Mouse (Mus musculus) ES-Bruce4 (cell line): ENCODE results near the gene Pard3. TPM values are rescaled to one million over a fixed set of nuclear protein-coding genes. Genes with fewer than 3 reads are reported as not detected.

Experiments used
- H3K27ac ChIP-seq: 2 replicates; pipeline ENCODE4 v1.5.1; 2012; ENCODE audit warnings: low read length, inconsistent platforms; ENCODE audit not compliant: insufficient read depth
- H3K27me3 ChIP-seq: 2 replicates; pipeline ENCODE4 v1.6.1; 2012; ENCODE audit warnings: mild to moderate bottlenecking, low read length, inconsistent platforms; ENCODE audit not compliant: control insufficient read depth, poor library complexity, insufficient read depth, severe bottlenecking
- H3K36me3 ChIP-seq: 2 replicates; pipeline ENCODE4 v1.6.1; 2012; ENCODE audit warnings: inconsistent platforms, mild to moderate bottlenecking, low read length, moderate library complexity; ENCODE audit not compliant: control insufficient read depth, poor library complexity, insufficient read depth, severe bottlenecking
- H3K4me1 ChIP-seq: one replicate; pipeline ENCODE4 v1.8.1; 2011; ENCODE audit warnings: low read length; ENCODE audit not compliant: control insufficient read depth, insufficient read depth
- H3K4me3 ChIP-seq: 2 replicates; pipeline ENCODE4 v1.5.1; 2011; ENCODE audit warnings: low read depth, mild to moderate bottlenecking, low read length
- H3K9ac ChIP-seq: 2 replicates; pipeline ENCODE4 v1.6.1; 2012; ENCODE audit warnings: low read depth, mild to moderate bottlenecking, inconsistent platforms; ENCODE audit not compliant: poor library complexity, severe bottlenecking
- H3K9me3 ChIP-seq: replicated peaks from 2 replicates; pipeline ENCODE4 v1.6.1; 2012; ENCODE audit warnings: mild to moderate bottlenecking, low read length, inconsistent platforms; ENCODE audit not compliant: control insufficient read depth, poor library complexity, insufficient read depth, severe bottlenecking
- CTCF ChIP-seq: IDR thresholded peaks from one replicate; pipeline ENCODE4 v1.8.1; 2011; ENCODE audit warnings: low read depth, low read length
- EP300 ChIP-seq: IDR thresholded peaks from 2 replicates; pipeline ENCODE4 v1.6.1; 2011; ENCODE audit warnings: low read depth, low read length; ENCODE audit not compliant: insufficient read depth
- POLR2A ChIP-seq: IDR thresholded peaks from one replicate; pipeline ENCODE4 v1.8.1; 2011; ENCODE audit warnings: low read length; ENCODE audit not compliant: insufficient read depth
- polyA plus RNA-seq: library from polyadenylated mRNA; stranded (reverse); fragments of >200 nt; gene quantifications from 2 replicates; pipeline ENCODE4 v1.2.4, GENCODE M21; 2011; ENCODE audit warnings: low read depth; ENCODE audit not compliant: missing spikeins, insufficient read depth, insufficient read length

Pard3 gene
- polyA plus RNA-seq, 1 experiment: 38.0 TPM

DNA sequence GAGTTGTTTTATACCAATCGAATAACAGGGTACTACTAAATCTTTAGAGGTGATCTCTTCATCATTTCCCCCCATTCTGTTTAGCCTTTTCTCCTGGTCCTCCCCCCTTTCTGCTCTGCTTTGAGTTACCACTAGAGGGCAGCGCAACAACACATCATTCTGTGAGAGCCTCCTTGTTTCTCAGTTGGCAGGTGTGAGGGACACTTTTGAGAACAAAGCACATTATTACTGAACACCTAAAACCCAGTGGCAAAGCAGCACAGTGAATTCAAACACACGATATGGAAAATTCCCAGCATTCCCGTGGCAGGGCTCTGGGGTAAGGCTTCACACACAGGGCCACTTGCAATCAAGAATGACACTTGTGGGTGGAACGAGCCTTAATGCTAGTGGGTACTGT, 127.7 kb downstream of the Pard3 start:
- no peaks in the 10 kb centered on the region for H3K36me3 ChIP-seq
- no peak overlapping the region for H3K27ac ChIP-seq
- H3K27me3 ChIP-seq: no peaks in the 10 kb centered on the region
- H3K4me3 ChIP-seq: no peak overlapping the region
- no peak overlapping the region for H3K9ac ChIP-seq
- TF ChIP-seq CTCF: peak; percentile 51
- TF ChIP-seq EP300: no peak
- no peaks in the 10 kb centered on the region for H3K4me1 ChIP-seq
- H3K9me3 ChIP-seq: no peaks in the 10 kb centered on the region

DNA sequence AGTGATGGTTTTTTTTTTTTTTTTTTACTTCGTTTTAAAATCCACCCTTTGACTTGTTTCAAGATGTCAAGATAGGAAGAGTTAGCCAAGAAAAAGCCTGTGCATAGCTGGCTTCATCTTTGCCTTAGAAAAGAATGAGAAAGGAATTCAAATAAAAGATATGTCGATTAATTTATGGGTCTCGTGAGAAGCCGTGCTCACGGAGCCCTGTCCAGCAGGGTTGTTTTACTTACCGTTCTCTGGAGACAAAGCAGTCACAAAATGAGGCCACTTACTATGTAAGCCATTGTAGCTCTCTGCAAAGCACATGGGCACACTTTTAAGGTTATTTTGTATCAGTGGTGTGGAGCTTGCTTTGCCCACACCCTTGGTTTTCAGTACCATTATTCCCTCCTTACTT, 128.1 kb downstream of the Pard3 start:
- Histone ChIP-seq H3K36me3 (no peaks in the 10 kb centered on the region), H3K4me3 (no peak overlapping the region), H3K27ac (no peak overlapping the region), H3K27me3 (no peaks in the 10 kb centered on the region), H3K9ac (no peak overlapping the region), H3K4me1 (no peaks in the 10 kb centered on the region), H3K9me3 (no peaks in the 10 kb centered on the region)
- TF ChIP-seq EP300 (no peak), POLR2A (no peak), CTCF (no peak)

- no peak for TF ChIP-seq EP300
- TF ChIP-seq CTCF: no peak
- TF ChIP-seq POLR2A: no peak
- H3K36me3 ChIP-seq: no peaks in the 10 kb centered on the region
- H3K27ac ChIP-seq: no peak overlapping the region
- H3K4me3 ChIP-seq: no peak overlapping the region
- H3K4me1 ChIP-seq: no peaks in the 10 kb centered on the region
- no peaks in the 10 kb centered on the region for H3K27me3 ChIP-seq
- H3K9me3 ChIP-seq: no peaks in the 10 kb centered on the region
- no peak overlapping the region for H3K9ac ChIP-seq
Measured at GRCm38 (mm10) chr8:127192331-127192730, 128.6 kb downstream of the Pard3 start.

- Histone ChIP-seq H3K36me3 (no peaks in the 10 kb centered on the region), H3K9ac (no peak overlapping the region), H3K27ac (no peak overlapping the region), H3K4me1 (no peaks in the 10 kb centered on the region), H3K9me3 (no peaks in the 10 kb centered on the region), H3K4me3 (no peak overlapping the region), H3K27me3 (no peaks in the 10 kb centered on the region)
- TF ChIP-seq CTCF (no peak), EP300 (no peak), POLR2A (no peak)
Measured at GRCm38 (mm10) chr8:127193375-127193774, 129.7 kb downstream of the Pard3 start.

GRCm38 (mm10) chr8:127194786-127195407, 131.2 kb downstream of the Pard3 start:
- H3K36me3 ChIP-seq: no peaks in the 10 kb centered on the region
- H3K27me3 ChIP-seq: no peaks in the 10 kb centered on the region
- TF ChIP-seq POLR2A: no peak
- TF ChIP-seq EP300: no peak
- no peaks in the 10 kb centered on the region for H3K4me1 ChIP-seq
- H3K4me3 ChIP-seq: no peak overlapping the region
- H3K27ac ChIP-seq: no peak overlapping the region
- no peak overlapping the region for H3K9ac ChIP-seq
- no peaks in the 10 kb centered on the region for H3K9me3 ChIP-seq

GRCm38 (mm10) chr8:127196505-127197265, 133.0 kb downstream of the Pard3 start:
- TF ChIP-seq POLR2A (no peak), CTCF (no peak), EP300 (no peak)
- Histone ChIP-seq H3K9ac (no peak overlapping the region), H3K4me1 (no peaks in the 10 kb centered on the region), H3K27ac (no peak overlapping the region), H3K27me3 (no peaks in the 10 kb centered on the region), H3K9me3 (no peaks in the 10 kb centered on the region), H3K36me3 (no peaks in the 10 kb centered on the region), H3K4me3 (no peak overlapping the region)
